Mouse (Mus musculus) duodenum, adult 2 months (tissue): ENCODE measurements around the gene Castor2. TPM values are rescaled to one million over a fixed set of nuclear protein-coding genes. Genes with fewer than 3 reads are reported as not detected.

Experiments used
- polyA plus RNA-seq: library from polyadenylated mRNA; depleted of rRNA; stranded (reverse); fragments of >200 nt; gene quantifications from 2 replicates; pipeline ENCODE4 v1.2.3, GENCODE M21; 2012; ENCODE audit warnings: low replicate concordance; rRNA removed

Gene Castor2
- polyA plus RNA-seq: 10.7 and 15.2 TPM in 2 replicates

DNA sequence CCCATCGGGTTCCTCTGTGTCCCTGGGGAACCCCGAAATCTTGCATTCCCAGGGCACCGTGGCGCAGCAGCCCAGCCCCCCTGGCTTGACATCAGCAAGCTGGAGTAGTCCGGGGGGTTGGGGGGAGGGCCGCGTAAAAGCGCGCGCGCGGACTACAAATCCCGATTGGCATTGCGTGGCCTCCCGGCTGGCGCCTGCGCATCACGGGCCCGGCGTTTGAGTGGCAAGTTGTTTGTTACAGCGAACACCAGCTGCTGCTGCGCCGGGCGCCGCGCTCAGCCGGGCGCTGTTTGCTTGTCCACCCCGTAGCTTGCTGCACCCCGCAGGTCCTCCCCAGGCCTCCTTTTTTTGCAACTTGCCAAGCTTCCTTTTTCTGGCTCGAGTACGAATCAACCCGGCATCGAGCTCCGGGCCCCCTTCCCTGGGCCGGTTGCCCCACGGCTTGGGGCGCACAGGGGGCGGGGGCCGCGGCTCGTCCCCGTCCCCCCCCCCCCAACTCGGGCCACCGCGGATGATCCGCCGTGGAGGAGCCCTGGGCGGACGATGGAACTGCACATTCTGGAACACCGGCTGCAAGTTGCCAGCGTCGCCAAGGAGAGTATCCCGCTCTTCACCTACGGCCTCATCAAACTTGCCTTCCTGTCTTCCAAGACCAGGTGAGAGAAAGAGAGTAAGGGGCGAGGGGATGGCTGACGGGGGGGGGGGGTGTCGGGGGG, at the start of gene Castor2:
Gene Castor2 (plus strand): TSS at position 216 of the 716 bp plus-strand sequence.

DNA sequence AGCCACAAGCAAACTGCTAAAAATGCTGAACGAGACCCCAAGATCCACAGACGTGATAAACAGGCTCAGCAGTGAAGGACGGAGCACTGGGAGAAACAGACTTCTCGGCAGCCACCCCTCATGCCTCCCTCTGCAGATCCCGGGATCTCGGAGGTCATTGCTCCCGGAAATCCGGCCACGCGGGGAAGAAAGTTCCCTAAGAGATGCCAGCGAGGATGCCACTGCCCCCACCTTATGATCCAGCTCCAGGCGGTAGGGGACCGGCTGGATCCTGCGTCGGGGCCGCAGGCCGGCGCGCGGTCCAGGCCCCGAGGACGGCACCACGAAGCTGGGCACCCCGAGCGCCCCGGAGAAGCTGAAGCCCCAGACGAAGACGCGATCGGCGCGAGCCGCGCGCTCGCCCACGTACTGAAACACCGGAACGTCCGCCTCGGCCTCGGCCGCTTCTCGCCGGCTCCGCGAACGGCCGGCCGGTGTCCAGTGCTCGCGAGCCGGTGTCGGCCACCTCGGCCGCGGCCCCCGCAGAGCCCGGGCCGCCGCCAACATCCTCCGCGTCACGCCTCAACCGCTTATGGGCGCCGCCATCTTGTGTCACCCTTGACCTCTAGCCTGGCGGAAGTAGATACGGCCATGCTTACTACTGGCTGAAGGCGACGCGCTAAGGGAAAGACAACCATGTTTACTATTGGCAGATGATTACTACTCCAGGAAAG, 76.8 kb downstream of the Castor2 start, which contains the start of gene Rcc1l:
Gene Rcc1l (minus strand): TSS at position 606 of the 713 bp plus-strand sequence.

DNA sequence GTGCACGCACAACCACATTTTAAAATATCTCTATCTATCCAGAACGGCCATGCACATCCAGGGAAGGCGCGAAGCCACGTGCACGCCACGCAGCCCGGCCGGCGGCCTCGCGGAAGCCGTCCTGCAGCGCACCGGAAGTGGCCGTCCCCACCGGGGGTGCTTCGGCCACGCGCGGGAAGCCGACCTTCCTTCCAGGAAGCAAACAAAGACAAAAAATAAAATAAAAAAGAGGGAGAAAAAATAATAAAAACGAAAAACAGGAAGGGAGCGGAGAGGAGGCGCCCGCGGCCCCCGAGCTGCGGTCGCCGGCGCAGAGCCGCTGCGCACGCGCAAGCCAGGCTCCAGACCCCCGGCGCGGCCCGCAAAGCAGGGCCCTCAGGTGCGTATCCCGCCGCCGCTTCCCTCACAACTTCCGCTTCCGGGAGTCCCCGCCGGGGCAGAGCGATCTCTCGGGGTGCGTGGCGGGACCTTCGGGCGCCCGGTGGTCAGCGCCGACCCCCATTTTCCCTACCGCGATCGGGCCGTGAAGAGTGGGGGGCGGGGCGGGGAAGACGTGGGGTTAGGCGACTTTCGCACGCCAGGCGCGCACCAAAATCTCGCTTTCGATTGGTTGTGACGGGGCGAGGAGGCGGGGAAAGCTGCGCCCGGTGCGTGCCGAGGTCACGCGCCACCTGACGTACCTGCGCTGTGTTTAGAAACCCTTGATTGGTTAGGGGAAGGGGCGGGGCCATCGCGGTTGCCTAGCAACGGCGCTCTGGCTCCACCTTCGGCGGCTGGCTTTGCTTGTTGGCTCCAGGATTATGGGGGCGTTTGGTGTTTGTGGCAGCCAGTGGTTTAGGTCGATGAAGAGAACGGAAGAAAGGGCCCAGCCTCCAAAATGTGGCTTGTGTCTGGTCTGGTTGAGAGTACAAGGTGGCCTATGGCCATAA, 84.6 kb downstream of the Castor2 start, which contains the start of gene Gtf2ird2:
Gene Gtf2ird2 (plus strand): TSS at position 140 of the 929 bp plus-strand sequence.

Other genes with a start within 250 kb of the Castor2 start
- gene Rcc1l, start 77.1 kb downstream of the Castor2 start, polyA plus RNA-seq: 10.7 and 13.9 TPM in 2 replicates
- gene Gtf2ird2, start 84.3 kb downstream of the Castor2 start, polyA plus RNA-seq: 2.7 and 3.8 TPM in 2 replicates
- 8.5 and 20.1 TPM in 2 replicates for gene Ncf1, start 129.9 kb downstream of the Castor2 start, polyA plus RNA-seq
- 22.8 and 30.3 TPM in 2 replicates for gene Gtf2i, start 215.0 kb downstream of the Castor2 start, polyA plus RNA-seq